ENCODE assay signal across 8 mouse cellular contexts in genomic region chr9:59691635-59692094, GRCm38 (mm10). TPM values are rescaled to one million over a fixed set of nuclear protein-coding genes. Genes with fewer than 3 reads are reported as not detected.
DNase-seq lines count a peak whose midpoint lies in the region; ATAC-seq lines count a peak whose summit lies in the region.

No protein-coding gene starts in this region.

- H3K9me3 ChIP-seq in embryonic facial prominence, embryonic 14.5 days (ENCODE audit: control insufficient read depth, low read length) = no peaks in the 10 kb centered on the region
- no peaks in the 10 kb centered on the region for H3K9me3 ChIP-seq in kidney, embryonic 14.5 days (ENCODE audit: control insufficient read depth, low read length)
- no peaks in the 10 kb centered on the region for H3K9me3 ChIP-seq in limb, embryonic 11.5 days (ENCODE audit: control insufficient read depth, low read length)
- no peaks in the 10 kb centered on the region for H3K9me3 ChIP-seq in midbrain, embryonic 15.5 days

- peak; percentile 93 for ATAC-seq in embryonic facial prominence, embryonic 14.5 days (ENCODE audit: low read depth)
- peak; percentile 71 for ATAC-seq in kidney, embryonic 14.5 days (ENCODE audit: low FRiP score, low TSS enrichment)
- ATAC-seq in limb, embryonic 11.5 days (ENCODE audit: insufficient number of reproducible peaks, low FRiP score, low TSS enrichment, low read depth) = no peak; the same call in 1 of the 2 replicates
- peak; percentile 91 for ATAC-seq in midbrain, embryonic 15.5 days (replicated peaks)

- DNase-seq in adrenal gland, postnatal 10 days = peak; percentile 91
- peak; percentile 93 for DNase-seq in embryonic facial prominence, embryonic 14.5 days (ENCODE audit: low spot score)
- DNase-seq in heart, adult 9 months (ENCODE audit: low spot score in 2 of 2) = peak; percentile 66 to 82
- no peak for DNase-seq in limb, embryonic 11.5 days (ENCODE audit: low spot score)
- peak; percentile 79 for DNase-seq in telencephalon, adult 2 months (ENCODE audit: low read depth, low spot score)
- no peak for DNase-seq in c-Kit-positive CD71-positive TER-119-positive erythroid progenitor cells, embryonic 14.5 days (ENCODE audit: low spot score)

- peak overlapping the region; percentile 41 for H3K9ac ChIP-seq in embryonic facial prominence, embryonic 14.5 days (ENCODE audit: low read depth, low read length)
- peak overlapping the region; percentile 47 for H3K9ac ChIP-seq in kidney, embryonic 14.5 days (ENCODE audit: low read depth, low read length)
- H3K9ac ChIP-seq in limb, embryonic 11.5 days (ENCODE audit: low read length) = no peak overlapping the region
- H3K9ac ChIP-seq in midbrain, embryonic 15.5 days = peak overlapping the region; percentile 22

- H3K36me3 ChIP-seq in embryonic facial prominence, embryonic 14.5 days (ENCODE audit: control insufficient read depth, insufficient read depth, low read length) = no peaks in the 10 kb centered on the region
- no peaks in the 10 kb centered on the region for H3K36me3 ChIP-seq in kidney, embryonic 14.5 days (ENCODE audit: control insufficient read depth, insufficient read depth, low read length)
- no peaks in the 10 kb centered on the region for H3K36me3 ChIP-seq in limb, embryonic 11.5 days (ENCODE audit: control insufficient read depth, insufficient read depth, low read length)
- H3K36me3 ChIP-seq in midbrain, embryonic 15.5 days (replicated peaks) = no peaks in the 10 kb centered on the region

- WGBS in embryonic facial prominence, embryonic 14.5 days = 2% methylated on average over 16 of the region's 23 CpGs
- WGBS in kidney, embryonic 14.5 days = 4% methylated on average over 23 of the region's 23 CpGs
- 5% methylated on average over 22 of the region's 23 CpGs for WGBS in limb, embryonic 11.5 days
- 4% methylated on average over 23 of the region's 23 CpGs for WGBS in midbrain, embryonic 15.5 days

- peak overlapping the region; percentile 31 for H3K4me3 ChIP-seq in embryonic facial prominence, embryonic 14.5 days (ENCODE audit: low read depth, low read length)
- H3K4me3 ChIP-seq in kidney, embryonic 14.5 days (ENCODE audit: low read length) = peak overlapping the region; percentile 31
- H3K4me3 ChIP-seq in limb, embryonic 11.5 days (ENCODE audit: low read depth, low read length) = 0 out of 2 replicates have a peak overlapping the region, but pooled peaks have one; percentile 2
- H3K4me3 ChIP-seq in midbrain, embryonic 15.5 days = peak overlapping the region; percentile 32

- H3K4me1 ChIP-seq in embryonic facial prominence, embryonic 14.5 days (ENCODE audit: control insufficient read depth, insufficient read depth, low read length) = peaks cover 24% of the 10 kb centered on the region
- H3K4me1 ChIP-seq in kidney, embryonic 14.5 days (ENCODE audit: control insufficient read depth, insufficient read depth, low read length) = peaks cover 13% of the 10 kb centered on the region; the same call in 1 of the 2 replicates
- peaks cover 15% of the 10 kb centered on the region for H3K4me1 ChIP-seq in limb, embryonic 11.5 days (ENCODE audit: control insufficient read depth, insufficient read depth, low read length)
- H3K4me1 ChIP-seq in midbrain, embryonic 15.5 days = peaks cover 9% of the 10 kb centered on the region

- peak overlapping the region; percentile 62 for H3K4me2 ChIP-seq in embryonic facial prominence, embryonic 14.5 days (ENCODE audit: low read depth, low read length)
- H3K4me2 ChIP-seq in kidney, embryonic 14.5 days (replicated peaks; ENCODE audit: low read depth, low read length) = peak overlapping the region; percentile 62
- peak overlapping the region; percentile 44 for H3K4me2 ChIP-seq in limb, embryonic 11.5 days (ENCODE audit: low read depth, severe bottlenecking)
- H3K4me2 ChIP-seq in midbrain, embryonic 15.5 days = peak overlapping the region; percentile 54

- peak overlapping the region; percentile 72 for H3K27ac ChIP-seq in embryonic facial prominence, embryonic 14.5 days (replicated peaks; ENCODE audit: low read depth, low read length)
- H3K27ac ChIP-seq in kidney, embryonic 14.5 days (ENCODE audit: low read depth, low read length) = no peak overlapping the region
- H3K27ac ChIP-seq in limb, embryonic 11.5 days (replicated peaks; ENCODE audit: low read depth, low read length) = no peak overlapping the region
- H3K27ac ChIP-seq in midbrain, embryonic 15.5 days = peak overlapping the region; percentile 19

- no peaks in the 10 kb centered on the region for H3K27me3 ChIP-seq in embryonic facial prominence, embryonic 14.5 days (replicated peaks; ENCODE audit: control insufficient read depth, insufficient read depth, low read length)
- H3K27me3 ChIP-seq in kidney, embryonic 14.5 days (ENCODE audit: control insufficient read depth, insufficient read depth, low read length) = no peaks in the 10 kb centered on the region
- no peaks in the 10 kb centered on the region for H3K27me3 ChIP-seq in limb, embryonic 11.5 days (ENCODE audit: control insufficient read depth, insufficient read depth, low read length)
- H3K27me3 ChIP-seq in midbrain, embryonic 15.5 days (replicated peaks) = no peaks in the 10 kb centered on the region

RNA-seq across cellular contexts. Expression of gene Gramd2, which starts 11.7 kb away (rescaled TPM):
- under 1 TPM; 0.42 to 0.45 TPM for total RNA-seq in adrenal gland, postnatal 10 days (2021)
- 4.5 and 5.4 TPM in 2 replicates for polyA plus RNA-seq in embryonic facial prominence, embryonic 14.5 days (2014; fragmentation: Nextera tagmentation; extraction: Ambion mirVana)
- polyA plus RNA-seq in kidney, embryonic 14.5 days (2014; fragmentation: Nextera tagmentation; extraction: Ambion mirVana) = 0.66 TPM in 2 replicates
- 0.20 and 0.27 TPM in 2 replicates for polyA plus RNA-seq in limb, embryonic 11.5 days (2014; fragmentation: Nextera tagmentation; extraction: Ambion mirVana)
- 4.4 and 4.6 TPM in 2 replicates for polyA plus RNA-seq in midbrain, embryonic 15.5 days (2015; fragmentation: Nextera tagmentation; extraction: Ambion mirVana)

RNA-seq across cellular contexts. Expression of gene Pkm, which starts 35.5 kb away (rescaled TPM):
- 100 to 1,000 TPM; 585 to 668 TPM for total RNA-seq in adrenal gland, postnatal 10 days (2021)
- polyA plus RNA-seq in embryonic facial prominence, embryonic 14.5 days (2014; fragmentation: Nextera tagmentation; extraction: Ambion mirVana) = 1,005 and 1,158 TPM in 2 replicates
- 879 and 1,230 TPM in 2 replicates for polyA plus RNA-seq in kidney, embryonic 14.5 days (2014; fragmentation: Nextera tagmentation; extraction: Ambion mirVana)
- 1,975 and 1,999 TPM in 2 replicates for polyA plus RNA-seq in limb, embryonic 11.5 days (2014; fragmentation: Nextera tagmentation; extraction: Ambion mirVana)
- 1,075 and 1,145 TPM in 2 replicates for polyA plus RNA-seq in midbrain, embryonic 15.5 days (2015; fragmentation: Nextera tagmentation; extraction: Ambion mirVana)

RNA-seq across cellular contexts. Expression of gene Senp8, which starts 58.8 kb away (rescaled TPM):
- 1 to 10 TPM; 4.3 to 9.0 TPM for total RNA-seq in adrenal gland, postnatal 10 days (2021)
- polyA plus RNA-seq in embryonic facial prominence, embryonic 14.5 days (2014; fragmentation: Nextera tagmentation; extraction: Ambion mirVana) = 10.0 and 12.3 TPM in 2 replicates
- 12.6 and 13.9 TPM in 2 replicates for polyA plus RNA-seq in kidney, embryonic 14.5 days (2014; fragmentation: Nextera tagmentation; extraction: Ambion mirVana)
- polyA plus RNA-seq in limb, embryonic 11.5 days (2014; fragmentation: Nextera tagmentation; extraction: Ambion mirVana) = 20.0 and 20.1 TPM in 2 replicates
- polyA plus RNA-seq in midbrain, embryonic 15.5 days (2015; fragmentation: Nextera tagmentation; extraction: Ambion mirVana) = 11.1 and 14.0 TPM in 2 replicates

RNA-seq across cellular contexts. Expression of gene Myo9a, which starts 59.0 kb away (rescaled TPM):
- 10 to 100 TPM; 11.4 to 19.2 TPM for total RNA-seq in adrenal gland, postnatal 10 days (2021)
- 18.3 and 19.4 TPM in 2 replicates for polyA plus RNA-seq in embryonic facial prominence, embryonic 14.5 days (2014; fragmentation: Nextera tagmentation; extraction: Ambion mirVana)
- 16.4 and 20.4 TPM in 2 replicates for polyA plus RNA-seq in kidney, embryonic 14.5 days (2014; fragmentation: Nextera tagmentation; extraction: Ambion mirVana)
- polyA plus RNA-seq in limb, embryonic 11.5 days (2014; fragmentation: Nextera tagmentation; extraction: Ambion mirVana) = 14.1 and 17.7 TPM in 2 replicates
- polyA plus RNA-seq in midbrain, embryonic 15.5 days (2015; fragmentation: Nextera tagmentation; extraction: Ambion mirVana) = 28.1 and 28.2 TPM in 2 replicates

Comparison
In these comparisons a context has a peak if more than half of its experiments do, and no peak if none do; other contexts are left out.
1. DNase-seq: peak in adrenal gland, postnatal 10 days (single experiment), embryonic facial prominence, embryonic 14.5 days (single experiment), heart, adult 9 months (2 of 2) and telencephalon, adult 2 months (single experiment); none in limb, embryonic 11.5 days (single experiment) and c-Kit-positive CD71-positive TER-119-positive erythroid progenitor cells, embryonic 14.5 days (single experiment).
2. H3K27ac ChIP-seq: peak in embryonic facial prominence, embryonic 14.5 days (single experiment) and midbrain, embryonic 15.5 days (single experiment); none in kidney, embryonic 14.5 days (single experiment) and limb, embryonic 11.5 days (single experiment).
3. Peak in every context shown above with its lines, with median percentiles within 50 percentile points of each other: H3K4me2 ChIP-seq and H3K4me3 ChIP-seq.